Mouse (Mus musculus): ENCODE data around the gene Zfp978. TPM values are rescaled to one million over a fixed set of nuclear protein-coding genes. Genes with fewer than 3 reads are reported as not detected.
"Not testable (repeated sequence)": the region's sequence is repeated elsewhere in the genome, so short reads cannot be mapped to it uniquely, and the experiment has no call there.

The Zfp978 gene
- polyA plus RNA-seq (2015; fragmentation: Nextera tagmentation; extraction: Ambion mirVana) = not detected in 2 replicates

DNA sequence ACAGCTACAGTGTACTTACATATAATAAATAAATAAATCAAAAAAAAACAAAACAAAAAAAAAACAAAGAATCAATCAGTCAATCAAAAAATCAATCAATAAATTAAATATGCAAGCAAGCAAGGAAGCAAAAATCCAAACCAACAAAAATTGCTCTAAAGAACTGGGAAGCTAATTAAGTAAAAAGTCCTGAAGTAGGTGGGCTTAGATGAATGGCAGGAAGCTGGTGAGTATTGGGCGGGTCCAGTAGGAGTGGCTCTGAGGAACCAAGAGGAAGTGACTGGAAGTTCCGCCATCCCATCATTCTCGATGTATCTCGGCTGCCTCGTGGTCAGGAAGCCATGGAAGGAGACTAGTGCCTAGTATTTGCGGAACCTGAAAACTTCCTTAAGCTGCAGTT lies at the start of gene Zfp978:
Zfp978 (plus strand) TSS at position 301 of the 400 bp plus-strand sequence.
- not testable (repeated sequence) for H3K27me3 ChIP-seq (replicated peaks); H3K9ac ChIP-seq; H3K4me2 ChIP-seq (replicated peaks); ATAC-seq; H3K4me1 ChIP-seq (replicated peaks); H3K36me3 ChIP-seq; H3K9me3 ChIP-seq; H3K27ac ChIP-seq; H3K4me3 ChIP-seq (replicated peaks)
- WGBS = no CpG with 5 or more reads among the region's 6 CpGs

DNA sequence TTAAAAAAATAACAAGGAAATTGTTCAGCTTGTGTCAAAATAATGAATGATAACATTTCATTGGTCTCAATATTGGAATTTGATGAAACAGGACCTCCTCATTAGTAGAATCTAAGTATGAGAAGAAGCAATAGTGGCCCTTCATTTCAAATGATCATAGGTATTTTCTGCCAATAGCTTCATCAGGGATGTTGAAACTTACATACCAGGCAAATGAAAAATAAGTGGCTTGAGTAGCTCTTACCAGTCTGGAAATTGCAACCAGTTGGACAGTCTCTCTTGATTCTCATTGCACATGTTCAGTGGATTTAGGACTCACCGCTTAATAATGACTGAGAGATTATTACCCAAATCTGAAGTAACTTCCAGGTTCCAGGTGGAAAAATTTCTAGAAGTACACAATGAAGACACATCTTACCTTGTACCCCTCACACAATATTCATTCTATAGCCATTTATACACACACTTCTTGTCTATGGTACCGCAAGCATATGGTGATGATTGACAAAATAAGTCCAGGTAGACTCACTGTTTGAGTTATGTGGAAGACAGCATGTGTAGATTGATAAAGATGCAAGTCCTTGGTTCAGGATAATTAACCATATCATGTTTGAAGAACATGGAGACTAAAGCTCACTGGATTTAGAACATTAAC lies 25.9 kb upstream of the Zfp978 start:
- H3K27ac ChIP-seq; H3K4me2 ChIP-seq (replicated peaks); H3K4me1 ChIP-seq (replicated peaks); H3K9ac ChIP-seq; H3K36me3 ChIP-seq; H3K27me3 ChIP-seq (replicated peaks); H3K4me3 ChIP-seq (replicated peaks): not testable (repeated sequence)
- ATAC-seq = peak; percentile 45
- H3K9me3 ChIP-seq = peaks cover 37% of the 10 kb centered on the region
- WGBS = 89% methylated on average over 2 of the region's 2 CpGs

DNA sequence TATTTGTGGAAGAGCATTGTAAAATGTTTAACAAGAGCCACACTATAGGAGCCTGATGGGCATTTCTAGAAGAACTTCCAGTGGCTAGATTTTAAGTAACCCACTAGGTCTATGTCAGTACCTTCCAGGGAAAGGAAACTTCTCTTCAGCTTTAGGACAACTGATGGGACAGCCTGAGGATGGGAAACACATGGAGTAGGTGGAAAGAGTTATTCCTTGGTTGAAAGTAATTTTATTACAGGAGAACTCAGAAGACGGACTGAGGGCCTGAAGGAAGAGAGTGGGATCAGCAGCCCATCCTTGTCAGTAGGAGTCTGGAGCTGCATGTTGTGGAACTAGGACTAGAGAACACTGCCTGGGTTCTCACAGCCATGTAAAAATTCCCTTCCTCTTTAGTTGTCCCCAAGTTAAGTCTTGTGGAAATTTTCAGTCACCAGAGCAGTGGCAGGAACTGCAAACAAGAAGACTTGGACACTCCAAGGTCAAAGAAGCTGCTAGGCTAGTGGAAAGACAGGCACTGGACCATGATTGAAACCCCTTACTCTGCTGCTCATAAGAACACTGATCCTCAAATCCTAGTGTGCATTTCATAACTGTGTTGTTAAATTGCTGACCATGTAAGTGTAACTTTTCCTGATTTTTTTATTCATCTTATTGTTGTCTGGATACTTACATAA lies 25.3 kb upstream of the Zfp978 start:
- peaks cover 39% of the 10 kb centered on the region for H3K9me3 ChIP-seq
- H3K9ac ChIP-seq; H3K27ac ChIP-seq; H3K4me2 ChIP-seq (replicated peaks); H3K4me1 ChIP-seq (replicated peaks); H3K4me3 ChIP-seq (replicated peaks); H3K36me3 ChIP-seq; H3K27me3 ChIP-seq (replicated peaks): not testable (repeated sequence)
- WGBS = 22% methylated on average over 1 of the region's 1 CpGs
- ATAC-seq = peak; percentile 36; the same call in 1 of the 2 replicates

DNA sequence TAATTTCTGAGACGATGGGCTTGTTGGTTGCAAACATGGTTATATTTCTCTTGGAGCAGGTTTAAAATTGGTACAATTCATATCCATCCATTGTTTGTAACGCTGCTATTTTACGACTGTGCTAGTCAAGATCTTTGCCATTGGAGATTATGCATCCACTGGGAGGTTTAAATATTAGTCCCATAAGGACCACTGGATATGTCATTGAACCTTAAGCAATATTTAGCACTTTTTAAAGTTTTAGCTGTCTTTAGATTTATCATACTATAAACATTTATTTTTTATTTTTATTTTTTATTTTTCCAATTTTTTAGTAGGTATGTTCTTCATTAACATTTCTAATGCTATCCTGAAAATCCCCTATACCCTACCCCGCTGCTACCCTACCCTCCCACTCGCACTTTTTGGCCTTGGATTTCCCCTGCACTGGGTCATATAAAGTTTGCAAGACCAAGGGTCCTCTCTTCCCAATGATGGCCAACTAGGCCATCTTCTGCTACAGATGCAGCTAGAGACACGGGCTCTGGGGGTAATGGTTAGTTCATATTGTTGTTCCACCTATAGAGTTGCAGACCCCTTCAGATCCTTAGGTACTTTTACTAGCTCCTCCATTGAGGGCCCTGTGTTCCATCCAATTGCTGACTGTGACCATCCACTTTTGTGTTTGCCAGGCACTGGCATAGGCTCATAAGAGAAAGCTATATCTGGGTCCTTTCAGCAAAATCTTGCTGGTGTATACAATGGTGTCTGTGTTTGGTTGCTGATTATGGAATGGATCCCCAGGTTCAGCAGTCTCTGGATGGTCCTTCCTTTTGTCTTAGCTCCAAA lies 24.5 kb upstream of the Zfp978 start:
- not testable (repeated sequence) for H3K9ac ChIP-seq; H3K27ac ChIP-seq; H3K4me3 ChIP-seq (replicated peaks); H3K36me3 ChIP-seq; H3K27me3 ChIP-seq (replicated peaks); H3K4me2 ChIP-seq (replicated peaks); H3K4me1 ChIP-seq (replicated peaks)
- 67% methylated on average over 6 of the region's 6 CpGs for WGBS
- peaks cover 41% of the 10 kb centered on the region for H3K9me3 ChIP-seq
- ATAC-seq = peak; percentile 53

DNA sequence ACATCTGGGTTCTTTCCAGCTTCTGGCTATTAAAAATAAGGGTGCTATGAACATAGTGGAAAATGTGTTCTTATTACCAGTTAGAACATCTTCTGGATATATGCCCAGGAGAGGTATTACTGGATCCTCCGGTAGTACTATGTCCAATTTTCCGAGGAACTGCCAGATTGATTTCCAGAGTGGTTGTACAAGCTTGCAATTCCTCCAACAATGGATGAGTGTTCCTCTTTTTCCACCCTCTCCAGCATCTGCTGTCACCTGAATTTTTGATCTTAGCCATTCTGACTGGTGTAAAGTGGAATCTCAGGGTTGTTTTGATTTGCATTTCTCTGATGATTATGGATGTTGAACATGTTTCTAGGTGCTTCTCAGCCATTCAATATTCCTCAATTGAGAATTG lies 23.6 kb upstream of the Zfp978 start:
- WGBS = 89% methylated on average over 2 of the region's 2 CpGs
- H3K27ac ChIP-seq; H3K36me3 ChIP-seq; H3K27me3 ChIP-seq (replicated peaks); H3K4me3 ChIP-seq (replicated peaks); H3K4me1 ChIP-seq (replicated peaks); H3K9ac ChIP-seq; H3K4me2 ChIP-seq (replicated peaks); ATAC-seq: not testable (repeated sequence)
- peaks cover 41% of the 10 kb centered on the region for H3K9me3 ChIP-seq

DNA sequence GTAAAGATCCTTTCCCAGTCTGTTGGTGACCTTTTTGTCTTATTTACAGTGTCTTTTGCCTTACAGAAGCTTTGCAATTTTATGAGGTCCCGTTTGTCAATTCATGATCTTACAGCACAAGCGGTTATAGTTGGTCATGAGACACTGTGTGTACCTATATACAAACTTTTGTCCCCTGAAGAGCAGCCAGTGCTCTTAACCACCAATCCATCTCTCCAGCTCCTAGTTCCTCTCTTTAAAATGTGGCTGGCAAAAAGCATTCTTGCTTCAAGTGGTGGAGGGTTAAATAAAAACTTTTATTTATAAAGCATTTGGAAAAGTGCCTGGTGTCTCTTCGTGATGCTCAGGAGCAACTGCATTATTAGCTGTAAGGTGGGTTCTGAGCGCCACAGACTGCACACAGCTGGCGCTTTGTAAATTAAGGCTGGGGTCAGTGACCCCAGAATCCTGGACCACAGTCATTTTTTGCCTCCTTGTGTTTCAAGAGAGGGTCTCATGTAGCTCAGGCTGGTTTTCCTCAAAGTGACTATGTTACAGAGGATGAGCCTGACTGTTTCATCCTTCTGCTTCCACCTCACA lies 23.0 kb upstream of the Zfp978 start:
- H3K4me1 ChIP-seq (replicated peaks) = no peaks in the 10 kb centered on the region
- no peak overlapping the region for H3K4me3 ChIP-seq (replicated peaks)
- H3K27ac ChIP-seq = no peak overlapping the region
- H3K27me3 ChIP-seq (replicated peaks) = no peaks in the 10 kb centered on the region
- H3K9me3 ChIP-seq = peaks cover 45% of the 10 kb centered on the region
- ATAC-seq = peak; percentile 51; the same call in 1 of the 2 replicates
- no peaks in the 10 kb centered on the region for H3K36me3 ChIP-seq
- no peak overlapping the region for H3K4me2 ChIP-seq (replicated peaks)
- WGBS = 70% methylated on average over 5 of the region's 5 CpGs
- H3K9ac ChIP-seq = no peak overlapping the region

DNA sequence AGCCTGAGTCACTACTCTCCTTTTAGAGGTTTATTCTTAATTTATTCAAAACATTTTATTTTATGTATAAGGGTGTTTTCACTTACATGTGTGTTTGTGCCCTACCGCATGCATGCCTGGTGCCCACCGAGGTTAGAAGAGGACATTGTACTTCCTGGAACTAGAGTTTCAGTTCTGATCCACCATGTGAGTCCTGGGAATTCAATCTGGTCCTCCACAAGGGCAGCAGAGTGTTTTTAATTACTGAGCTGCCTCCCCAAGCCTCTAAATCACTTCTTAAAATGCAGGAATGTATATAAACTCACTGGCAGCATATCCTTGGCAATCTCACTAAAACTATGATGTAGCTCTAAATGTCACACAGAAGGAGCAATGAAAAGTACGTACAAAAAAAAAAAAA lies 22.4 kb upstream of the Zfp978 start:
- WGBS = 75% methylated on average over 3 of the region's 3 CpGs
- ATAC-seq; H3K4me2 ChIP-seq (replicated peaks): not testable (repeated sequence)

DNA sequence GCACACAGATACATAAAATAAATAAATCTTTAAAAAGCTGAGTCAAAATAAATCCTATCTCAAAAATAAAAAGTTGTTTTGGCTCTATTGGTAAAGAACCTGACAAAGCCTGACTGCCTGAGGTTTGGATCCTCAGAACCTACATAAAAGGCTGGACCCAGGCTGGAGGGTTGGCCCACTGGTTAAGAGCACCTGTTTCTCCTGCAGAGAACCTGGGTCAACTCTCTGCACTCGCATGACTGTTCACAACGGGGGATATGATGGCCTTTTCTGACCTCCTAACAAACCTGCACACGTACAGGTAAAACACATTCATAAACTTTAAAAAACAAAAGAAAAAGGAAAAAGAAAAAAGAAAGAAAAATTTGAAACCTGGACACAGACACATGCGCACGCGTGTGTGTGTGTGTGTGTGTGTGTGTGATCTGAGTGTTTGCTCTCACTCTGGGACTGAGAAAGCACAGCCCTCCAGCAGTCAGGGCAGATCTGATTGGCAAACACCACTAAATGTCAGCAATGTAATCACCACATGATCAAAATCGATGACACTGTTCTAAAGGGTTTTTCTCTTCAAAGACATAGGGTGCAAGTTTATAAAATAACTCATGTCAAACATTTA lies 21.4 kb upstream of the Zfp978 start:
- not testable (repeated sequence) for H3K4me3 ChIP-seq (replicated peaks); H3K27ac ChIP-seq; H3K4me2 ChIP-seq (replicated peaks); H3K27me3 ChIP-seq (replicated peaks); H3K9ac ChIP-seq; ATAC-seq; H3K4me1 ChIP-seq (replicated peaks); H3K36me3 ChIP-seq
- 71% methylated on average over 7 of the region's 7 CpGs for WGBS
- H3K9me3 ChIP-seq = peaks cover 50% of the 10 kb centered on the region

More for the DNA sequence above, 22.4 kb upstream of the Zfp978 start:
- not testable (repeated sequence) for H3K4me3 ChIP-seq (replicated peaks); H3K27me3 ChIP-seq (replicated peaks); H3K4me1 ChIP-seq (replicated peaks); H3K27ac ChIP-seq; H3K9ac ChIP-seq; H3K36me3 ChIP-seq
- H3K9me3 ChIP-seq = peaks cover 50% of the 10 kb centered on the region

DNA sequence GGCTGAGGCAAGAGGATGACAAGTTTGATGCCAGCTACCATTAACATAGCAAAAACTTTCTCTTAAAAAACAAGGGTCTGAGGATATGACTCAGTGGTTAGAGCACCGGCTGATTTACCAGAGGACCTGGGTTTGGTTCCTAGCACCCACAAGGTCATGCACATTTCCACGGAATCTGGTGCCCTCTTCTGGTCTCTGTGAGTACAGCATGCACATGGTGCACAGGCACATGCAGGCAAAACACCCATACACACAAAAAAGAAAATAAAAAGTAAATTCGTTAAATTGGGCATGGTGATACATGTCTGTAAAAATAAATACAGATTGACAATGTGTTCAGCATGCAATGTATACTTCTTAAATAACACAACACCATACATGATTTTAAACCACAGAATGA lies 20.9 kb upstream of the Zfp978 start:
- WGBS = 66% methylated on average over 3 of the region's 3 CpGs
- H3K4me2 ChIP-seq (replicated peaks); H3K9ac ChIP-seq; H3K27me3 ChIP-seq (replicated peaks); H3K36me3 ChIP-seq; H3K4me1 ChIP-seq (replicated peaks); ATAC-seq; H3K4me3 ChIP-seq (replicated peaks); H3K27ac ChIP-seq: not testable (repeated sequence)
- H3K9me3 ChIP-seq = peaks cover 46% of the 10 kb centered on the region

DNA sequence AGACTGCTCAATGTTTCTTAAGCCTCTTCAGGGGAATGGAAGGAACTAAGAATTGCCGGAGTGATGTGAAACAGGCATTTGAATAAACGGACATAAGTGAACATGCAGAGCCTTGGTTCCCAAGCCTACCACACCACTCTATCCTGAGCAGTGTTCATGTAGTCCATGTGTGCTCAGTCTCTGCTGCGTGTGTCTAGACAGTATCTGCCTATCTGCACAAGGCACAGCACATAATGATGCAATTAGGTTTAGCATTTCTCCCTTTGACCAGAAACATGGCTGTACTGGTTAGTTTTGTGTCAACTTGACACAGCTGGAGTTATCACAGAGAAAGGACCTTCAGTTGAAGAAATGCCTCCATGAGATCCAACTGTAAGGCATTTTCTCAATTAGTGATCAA lies 20.2 kb upstream of the Zfp978 start:
- not testable (repeated sequence) for H3K36me3 ChIP-seq; H3K27me3 ChIP-seq (replicated peaks); H3K9ac ChIP-seq; H3K4me3 ChIP-seq (replicated peaks); H3K4me1 ChIP-seq (replicated peaks); ATAC-seq; H3K27ac ChIP-seq; H3K4me2 ChIP-seq (replicated peaks)
- peaks cover 40% of the 10 kb centered on the region for H3K9me3 ChIP-seq
- WGBS = 83% methylated on average over 3 of the region's 3 CpGs

DNA sequence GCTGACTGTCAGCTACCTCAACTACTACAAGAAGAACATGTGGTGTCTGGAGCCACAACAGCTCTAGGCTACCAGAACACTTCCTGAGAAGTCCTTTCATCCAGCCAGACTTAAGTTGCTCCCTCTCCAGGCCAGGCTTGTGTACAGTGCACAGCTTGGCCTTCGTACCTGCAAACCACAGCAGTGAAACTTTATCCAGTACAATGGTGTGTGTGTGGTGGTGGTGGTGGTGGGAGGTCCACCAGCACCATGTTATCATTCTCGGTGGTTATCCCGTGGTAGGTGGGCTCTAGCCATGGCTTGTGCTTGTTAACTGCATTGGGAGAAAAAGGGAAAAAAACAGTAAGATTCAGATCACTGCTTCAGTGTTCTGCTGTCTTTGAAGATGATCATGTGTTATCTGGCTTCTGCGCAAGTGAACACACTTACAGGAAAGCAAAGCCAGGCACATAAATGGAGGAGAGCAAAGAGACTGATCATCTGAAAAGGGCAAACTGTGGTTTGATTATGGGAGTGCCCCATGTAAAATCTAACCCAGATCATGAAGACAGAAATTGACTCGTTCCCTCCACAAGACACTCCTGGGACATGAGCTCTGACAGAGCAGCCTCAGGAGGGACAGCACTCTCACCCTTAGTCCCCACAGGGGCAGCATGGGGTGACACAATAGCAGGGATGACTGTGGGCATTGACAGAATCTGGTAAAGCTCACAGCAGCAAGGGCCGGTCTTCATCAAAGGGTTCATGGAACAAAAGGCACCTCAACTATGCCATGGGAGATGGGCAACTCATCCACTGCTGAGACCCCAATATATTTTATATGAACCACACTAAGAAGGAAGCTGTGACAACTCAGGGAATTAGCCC lies 17.8 kb upstream of the Zfp978 start:
- not testable (repeated sequence) for H3K4me3 ChIP-seq (replicated peaks); H3K27ac ChIP-seq; H3K9ac ChIP-seq; H3K27me3 ChIP-seq (replicated peaks); H3K4me1 ChIP-seq (replicated peaks); H3K4me2 ChIP-seq (replicated peaks); H3K36me3 ChIP-seq
- WGBS = 75% methylated on average over 6 of the region's 6 CpGs
- H3K9me3 ChIP-seq = peaks cover 30% of the 10 kb centered on the region
- ATAC-seq = peak; percentile 81
